Mouse (Mus musculus) testis, adult 2 months (tissue): ENCODE data around the gene Ctnna3. TPM values are rescaled to one million over a fixed set of nuclear protein-coding genes. Genes with fewer than 3 reads are reported as not detected.

Experiments used
- H3K27ac ChIP-seq: fragments of 200-500 bp; 2 replicates; pipeline ENCODE4 v1.5.1; 2012; ENCODE audit warnings: low read depth, low read length; ENCODE audit not compliant: control insufficient read depth, insufficient read depth
- H3K27me3 ChIP-seq: fragments of 200-500 bp; 2 replicates; pipeline ENCODE4 v1.6.1; 2012; ENCODE audit warnings: mild to moderate bottlenecking, low read length, moderate library complexity; ENCODE audit not compliant: control insufficient read depth, insufficient read depth
- H3K36me3 ChIP-seq: fragments of 200-500 bp; 2 replicates; pipeline ENCODE4 v1.6.1; 2012; ENCODE audit warnings: mild to moderate bottlenecking, low read length; ENCODE audit not compliant: control insufficient read depth, insufficient read depth
- H3K4me1 ChIP-seq: fragments of 200-500 bp; 2 replicates; pipeline ENCODE4 v1.6.1; 2012; ENCODE audit warnings: low read length; ENCODE audit not compliant: control insufficient read depth, insufficient read depth
- H3K4me3 ChIP-seq: fragments of 200-500 bp; 2 replicates; pipeline ENCODE4 v1.5.1; 2012; ENCODE audit warnings: low read depth, mild to moderate bottlenecking, low read length, moderate library complexity, mixed read lengths; ENCODE audit not compliant: control insufficient read depth
- CTCF ChIP-seq: fragments of 200-500 bp; IDR thresholded peaks from 2 replicates; pipeline ENCODE4 v1.5.1; 2012; ENCODE audit warnings: low read depth, mild to moderate bottlenecking, inconsistent platforms, low read length, moderate library complexity; ENCODE audit not compliant: control insufficient read depth, insufficient read depth, insufficient replicate concordance
- POLR2A ChIP-seq: fragments of 200-500 bp; IDR thresholded peaks from 2 replicates; pipeline ENCODE4 v1.6.1; 2012; ENCODE audit warnings: low read depth, mild to moderate bottlenecking, inconsistent platforms, low read length, moderate library complexity; ENCODE audit not compliant: control insufficient read depth
- polyA plus RNA-seq: library from polyadenylated mRNA; depleted of rRNA; stranded (reverse); fragments of >200 nt; gene quantifications from 2 replicates; pipeline ENCODE4 v1.2.3, GENCODE M21; 2012

The Ctnna3 gene
- polyA plus RNA-seq, 1 experiment: 38.9 TPM

DNA sequence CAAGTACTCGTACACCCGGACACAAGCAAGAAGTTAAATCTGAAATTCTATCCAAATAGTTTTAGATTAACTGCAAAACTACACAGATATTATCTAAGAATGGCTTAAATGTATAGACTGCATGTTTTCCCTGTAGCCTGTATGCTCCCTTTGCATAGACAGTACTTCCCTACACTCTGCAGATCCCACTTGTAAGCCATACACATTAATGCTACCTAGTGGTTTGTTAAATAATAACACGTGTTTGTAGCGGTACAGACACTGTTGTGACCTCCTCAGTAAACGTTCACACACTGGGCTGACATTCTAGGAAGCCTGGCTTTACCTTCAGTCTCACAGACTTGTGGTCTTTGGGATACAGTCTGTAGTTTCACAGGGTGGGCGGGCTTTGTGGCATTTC is 112.6 kb downstream of the Ctnna3 start:
- no peaks in the 10 kb centered on the region for H3K36me3 ChIP-seq
- no peaks in the 10 kb centered on the region for H3K4me1 ChIP-seq
- H3K27ac ChIP-seq: no peak overlapping the region
- H3K27me3 ChIP-seq: no peaks in the 10 kb centered on the region
- TF ChIP-seq POLR2A (no peak), CTCF (no peak)
- H3K4me3 ChIP-seq: no peak overlapping the region

DNA sequence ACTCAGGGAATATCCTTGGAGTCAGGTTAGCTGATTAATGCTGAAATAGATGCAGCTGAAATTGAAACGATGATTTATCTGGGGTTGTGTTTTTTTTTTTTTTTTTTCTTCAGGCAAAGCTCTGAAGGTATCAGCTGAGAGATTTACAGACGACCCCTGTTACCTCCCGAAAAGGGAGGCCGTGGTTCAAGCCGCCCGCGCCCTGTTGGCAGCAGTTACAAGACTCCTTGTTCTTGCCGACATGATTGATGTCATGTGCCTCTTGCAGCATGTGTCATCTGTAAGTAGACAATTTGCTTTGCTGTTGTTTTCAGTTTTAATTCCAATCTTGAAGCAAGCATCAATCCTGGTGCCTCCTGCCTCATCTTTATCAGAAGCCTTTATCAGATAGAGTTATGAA is 136.8 kb downstream of the Ctnna3 start:
- Histone ChIP-seq H3K27me3 (no peaks in the 10 kb centered on the region), H3K27ac (no peak overlapping the region), H3K36me3 (no peaks in the 10 kb centered on the region), H3K4me1 (no peaks in the 10 kb centered on the region), H3K4me3 (no peak overlapping the region)
- no peak for TF ChIP-seq CTCF
- no peak for TF ChIP-seq POLR2A

DNA sequence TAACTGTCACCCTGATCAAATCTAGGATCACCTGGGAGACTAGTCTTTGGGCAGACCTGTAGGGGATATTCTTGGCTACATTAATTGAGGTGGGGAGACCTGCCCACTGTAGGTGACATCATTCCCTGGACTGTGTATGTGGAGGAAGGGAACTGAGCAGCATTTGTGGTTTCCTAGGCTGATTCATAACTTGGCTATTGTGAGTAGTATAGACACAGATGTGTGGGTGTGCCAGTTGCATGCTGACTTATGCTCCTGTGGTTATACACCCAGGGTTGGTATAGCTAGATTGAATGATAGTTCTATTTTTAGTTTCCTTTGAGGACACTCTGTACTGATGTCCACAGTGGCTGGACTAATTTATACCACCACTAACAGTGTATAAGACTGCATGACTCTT is 141.7 kb downstream of the Ctnna3 start:
- no peaks in the 10 kb centered on the region for H3K4me1 ChIP-seq
- no peaks in the 10 kb centered on the region for H3K27me3 ChIP-seq
- no peaks in the 10 kb centered on the region for H3K36me3 ChIP-seq
- H3K27ac ChIP-seq: no peak overlapping the region
- H3K4me3 ChIP-seq: no peak overlapping the region
- TF ChIP-seq CTCF (no peak), POLR2A (no peak)

DNA sequence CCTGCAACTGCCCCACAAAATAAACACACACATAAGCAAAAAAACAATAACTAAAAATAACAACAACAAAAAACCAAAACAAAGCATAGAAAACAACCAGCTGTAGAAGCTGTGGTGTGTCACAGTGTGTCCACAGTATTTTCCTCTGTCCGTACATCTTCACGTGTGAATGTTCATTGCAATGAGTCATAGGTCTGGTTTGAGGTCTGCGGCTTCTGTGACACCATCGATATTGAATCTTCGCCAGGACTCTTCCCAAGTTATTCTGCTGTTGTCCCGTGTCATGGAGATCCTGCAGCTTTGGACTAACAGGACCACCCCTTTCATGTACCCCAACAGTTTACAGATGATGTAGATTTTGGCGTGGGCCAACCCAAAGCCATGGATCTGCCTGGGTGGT is 143.0 kb downstream of the Ctnna3 start:
- TF ChIP-seq CTCF (no peak), POLR2A (no peak)
- Histone ChIP-seq H3K4me1 (no peaks in the 10 kb centered on the region), H3K36me3 (no peaks in the 10 kb centered on the region), H3K27me3 (no peaks in the 10 kb centered on the region), H3K27ac (no peak overlapping the region), H3K4me3 (no peak overlapping the region)

DNA sequence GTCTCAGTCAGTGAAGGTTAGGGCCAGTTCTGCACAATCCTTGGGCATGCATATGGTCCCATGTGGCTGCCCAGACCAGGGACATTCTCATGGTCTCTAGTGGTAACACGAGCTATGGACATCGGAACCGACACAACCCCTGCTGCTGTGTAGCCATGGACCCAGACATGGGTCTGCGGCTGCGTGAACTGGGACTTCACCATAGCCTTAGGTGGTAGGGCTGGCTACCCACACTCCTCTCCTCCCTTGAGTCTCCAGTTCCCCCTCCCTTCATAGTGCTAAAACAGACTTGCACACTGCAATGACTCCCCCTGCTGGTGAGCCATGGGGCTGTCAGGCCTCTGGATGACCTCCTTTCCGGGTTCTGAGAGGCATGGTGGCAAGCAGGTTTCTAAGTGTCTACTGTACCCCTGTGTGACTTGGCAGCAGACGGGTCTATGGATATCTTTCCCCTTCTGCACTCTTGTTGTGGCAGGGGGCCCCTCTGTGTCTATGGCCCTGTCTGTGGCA is 144.3 kb downstream of the Ctnna3 start:
- TF ChIP-seq CTCF (peak; percentile 68; the same call in 1 of the 2 replicates), POLR2A (no peak)
- H3K36me3 ChIP-seq: no peaks in the 10 kb centered on the region
- no peaks in the 10 kb centered on the region for H3K27me3 ChIP-seq
- no peak overlapping the region for H3K27ac ChIP-seq
- H3K4me3 ChIP-seq: no peak overlapping the region
- no peaks in the 10 kb centered on the region for H3K4me1 ChIP-seq

DNA sequence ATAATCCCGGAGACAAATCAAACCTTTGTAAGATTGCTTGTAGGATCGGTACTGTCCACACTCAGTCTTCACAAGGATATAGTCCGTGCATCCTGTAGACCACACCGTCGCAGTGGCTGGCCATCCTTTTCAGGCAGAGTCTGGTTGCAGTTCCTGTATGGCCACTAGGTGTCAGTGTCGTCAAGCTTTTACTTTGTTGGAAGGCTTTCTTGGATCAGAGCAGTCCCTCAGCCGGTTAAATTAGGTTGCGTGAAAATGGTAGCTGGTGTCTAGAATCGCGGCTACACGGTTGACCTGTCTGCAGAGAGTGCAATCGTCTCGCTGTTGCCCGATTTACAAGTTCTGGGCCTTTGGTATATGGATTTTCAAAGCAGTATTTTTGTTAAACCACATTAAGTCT is 152.7 kb downstream of the Ctnna3 start:
- Histone ChIP-seq H3K4me3 (no peak overlapping the region), H3K36me3 (no peaks in the 10 kb centered on the region), H3K27ac (no peak overlapping the region), H3K4me1 (peaks cover 6% of the 10 kb centered on the region), H3K27me3 (no peaks in the 10 kb centered on the region)
- no peak for TF ChIP-seq POLR2A
- TF ChIP-seq CTCF: peak; percentile 91; the same call in 1 of the 2 replicates

DNA sequence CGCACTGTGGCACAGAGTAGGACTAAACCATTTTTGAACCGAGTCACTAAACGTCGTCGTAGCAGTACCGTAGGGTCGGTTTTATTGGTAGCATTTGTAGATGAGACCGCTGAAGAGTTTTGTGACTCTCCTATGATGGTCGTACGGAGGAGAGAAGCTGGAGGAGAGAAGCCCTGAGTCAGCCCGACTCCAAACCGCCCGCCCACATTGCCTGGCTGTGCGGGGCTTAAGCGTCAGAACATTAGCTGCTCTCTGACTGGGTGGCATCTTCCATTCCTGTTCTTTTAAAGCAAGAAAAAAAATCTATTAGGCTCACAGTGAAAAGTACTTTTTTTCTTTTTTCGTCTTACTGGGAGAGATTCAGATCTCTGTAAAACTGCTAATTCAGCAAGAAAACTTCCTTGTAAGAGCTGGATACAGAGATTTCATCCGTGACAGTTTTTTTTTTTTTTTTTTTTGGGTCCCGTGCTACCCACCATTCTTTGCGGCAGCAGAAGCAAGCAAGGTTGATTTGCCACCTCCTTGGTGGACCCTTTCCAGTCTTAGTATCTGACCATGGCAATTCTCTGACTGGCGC is 154.0 kb downstream of the Ctnna3 start:
- peak overlapping the region; percentile 41 for H3K4me3 ChIP-seq
- peaks cover 6% of the 10 kb centered on the region for H3K4me1 ChIP-seq
- H3K27me3 ChIP-seq: no peaks in the 10 kb centered on the region
- H3K36me3 ChIP-seq: no peaks in the 10 kb centered on the region
- H3K27ac ChIP-seq: no peak overlapping the region
- no peak for TF ChIP-seq POLR2A
- no peak for TF ChIP-seq CTCF
